Mouse (Mus musculus) Patski (cell line): ENCODE measurements around the gene Arhgap17. TPM values are rescaled to one million over a fixed set of nuclear protein-coding genes. Genes with fewer than 3 reads are reported as not detected.
A peak's percentile ranks its signal among the peaks of the same experiment; 100 is the strongest.

Source experiments
- ATAC-seq: fragments of 100-300 bp; one replicate; pipeline ENCODE4 v1.8.0; 2021
- CTCF ChIA-PET: fragments of 350-600 bp; sonication (Branson Sonifier 250); formaldehyde crosslinking; loops from one replicate; lab custom pipeline; 2022; ENCODE audit warnings: inconsistent platforms; lab: Charles Lee
- POLR2A ChIA-PET: fragments of 350-600 bp; sonication (Branson Sonifier 250); formaldehyde crosslinking; loops from one replicate; lab custom pipeline; 2022; ENCODE audit warnings: antibody characterized with exemption, inconsistent platforms; lab: Charles Lee
- DNase-seq: peaks from one replicate; pipeline ENCODE4 v3.0.0-alpha.2; 2011; ENCODE audit warnings: low read depth, low spot score
- H3K27me3 ChIP-seq: fragments of 371-371 bp; one replicate; pipeline ENCODE4 v1.5.1; 2021
- CTCF ChIP-seq: fragments of 100-300 bp; IDR thresholded peaks from one replicate; pipeline ENCODE4 v1.5.1; 2021
- in situ Hi-C: fragments of 300-500 bp; cut with MboI; formaldehyde crosslinking; loops from 3 replicates; pipeline ENCODE4 v1.11.1; 2018; ENCODE audit warnings: low pct_unique_long_range_greater_than_20kb, mixed read lengths
- polyA plus RNA-seq: library from polyadenylated mRNA; unstranded; gene quantifications from one replicate; pipeline ENCODE4 v1.2.3, GENCODE M21; 2021

The Arhgap17 gene
- polyA plus RNA-seq, 1 experiment from 2014 or later: 27.4 TPM

DNA sequence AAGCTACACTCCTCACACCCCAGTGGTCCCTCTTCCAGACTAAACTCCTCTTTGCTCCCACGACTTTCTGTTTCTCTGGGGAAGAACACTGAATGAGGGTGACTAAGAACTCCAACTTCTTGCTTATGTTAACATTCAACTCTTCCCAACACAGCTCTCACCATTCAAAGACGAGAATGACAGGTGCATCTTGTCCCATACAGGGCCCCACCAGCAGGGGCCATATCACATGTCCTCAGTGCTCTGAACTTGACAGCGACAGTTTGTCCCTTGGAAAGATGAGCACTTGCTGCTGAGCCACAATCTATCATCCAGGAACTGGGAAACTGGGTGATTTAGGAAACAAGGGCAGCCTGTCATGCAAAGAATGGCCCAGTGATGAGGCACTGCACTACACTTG lies 57.0 kb downstream of the Arhgap17 start:
- CTCF ChIA-PET: interaction anchor here (1.2 to 1.4 kb wide), 2 partner anchors 9 to 20 kb away, joined by 3 to 4 read pairs; no protein-coding TSS in a partner anchor
- H3K27me3 ChIP-seq: no peaks in the 10 kb centered on the region
- TF ChIP-seq CTCF: no peak
- DNase-seq: no peak
- in situ Hi-C loops: no loop called here
- POLR2A ChIA-PET: no interaction called here
- no peak for ATAC-seq

GRCm38 (mm10) chr7:123311836-123312235 lies 57.9 kb downstream of the Arhgap17 start:
- ChIA-PET POLR2A (no interaction called here), CTCF (interaction anchor here (1.4 kb wide), 1 partner anchor 19 kb away, joined by 3 read pairs; no protein-coding TSS in a partner anchor)
- no peak for DNase-seq
- TF ChIP-seq CTCF: no peak
- no peaks in the 10 kb centered on the region for H3K27me3 ChIP-seq
- ATAC-seq: no peak
- in situ Hi-C loops: no loop called here

DNA sequence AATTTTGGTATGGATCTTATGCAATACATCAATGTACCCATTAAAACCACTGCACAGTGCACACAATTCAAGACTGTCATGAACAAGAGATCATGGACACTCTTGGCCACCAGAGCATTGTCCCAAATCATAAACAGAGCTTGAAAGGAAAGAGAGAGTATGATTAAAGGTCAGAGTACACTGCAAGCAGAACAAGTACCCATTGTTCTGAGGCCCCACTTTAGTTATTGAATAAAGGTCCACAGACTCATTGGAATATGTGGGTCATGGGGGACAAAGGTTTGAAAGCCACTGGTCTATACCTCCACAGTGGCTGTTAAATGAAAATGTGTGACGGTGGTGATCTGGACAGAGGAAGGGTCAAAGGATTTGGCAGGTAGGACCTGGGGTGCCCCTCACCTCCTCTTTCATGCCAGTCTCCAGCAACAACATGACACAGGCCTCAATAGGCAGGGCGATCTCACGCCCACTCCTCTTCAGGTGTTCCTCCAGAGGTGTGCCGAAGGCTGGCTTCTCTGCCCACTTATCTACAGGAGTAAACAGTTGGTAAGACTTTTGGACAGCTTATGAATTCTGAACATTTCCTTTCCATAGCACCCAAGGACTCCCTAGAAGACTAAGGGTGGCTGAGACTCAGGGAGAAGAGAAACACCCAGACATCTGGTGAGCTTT lies 61.7 kb downstream of the Arhgap17 start:
- no peaks in the 10 kb centered on the region for H3K27me3 ChIP-seq
- ATAC-seq (no peak), DNase-seq (no peak)
- ChIA-PET POLR2A (no interaction called here), CTCF (no interaction called here)
- no peak for TF ChIP-seq CTCF
- in situ Hi-C loops: loop anchor here (10.0 kb wide), 1 partner anchor 313 kb away; no protein-coding TSS in a partner anchor

DNA sequence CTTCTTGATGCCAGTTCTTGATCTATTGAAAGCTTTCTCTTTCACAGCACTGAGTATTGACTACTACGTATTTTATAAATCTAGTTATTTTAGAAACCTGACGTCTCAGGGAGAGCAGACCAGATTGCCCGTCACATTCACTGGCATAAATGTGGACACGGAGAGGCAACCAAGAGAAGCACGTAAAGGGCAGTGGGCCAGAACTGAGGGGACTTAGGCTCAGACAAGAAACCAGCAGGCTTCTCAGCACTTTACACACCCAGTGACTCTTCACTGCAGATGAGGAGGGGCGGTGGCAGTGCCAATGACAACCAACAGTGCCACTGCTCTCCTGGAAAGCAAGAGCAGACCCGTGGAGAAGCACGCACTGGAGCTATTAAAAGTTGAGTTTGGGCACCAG lies 62.5 kb downstream of the Arhgap17 start:
- no peak for TF ChIP-seq CTCF
- ATAC-seq (no peak), DNase-seq (no peak)
- ChIA-PET POLR2A (no interaction called here), CTCF (no interaction called here)
- in situ Hi-C loops: loop anchor here (10.0 kb wide), 1 partner anchor 312 kb away; no protein-coding TSS in a partner anchor
- no peaks in the 10 kb centered on the region for H3K27me3 ChIP-seq

DNA sequence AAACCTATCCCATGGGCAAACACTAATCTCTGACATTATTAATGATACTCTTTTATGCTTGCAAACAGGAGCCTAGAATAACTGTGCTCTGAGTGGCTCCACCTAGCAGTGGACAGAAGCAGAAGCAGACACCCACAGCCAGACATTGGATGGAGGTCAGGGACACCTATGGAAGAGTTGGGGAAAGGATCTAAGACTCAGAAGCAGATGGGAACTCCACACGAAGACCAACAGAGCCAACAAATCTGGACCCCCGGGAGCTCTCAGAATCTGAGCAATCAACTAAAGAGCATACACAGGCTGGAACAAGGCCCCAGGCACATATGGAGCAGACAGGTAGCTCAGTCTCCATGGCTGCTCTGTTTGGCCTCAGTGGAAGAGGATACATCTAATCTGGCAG lies 64.3 kb downstream of the Arhgap17 start:
- CTCF ChIA-PET: interaction anchor here (1.2 kb wide), 1 partner anchor 159 kb away, joined by 3 read pairs; no protein-coding TSS in a partner anchor
- TF ChIP-seq CTCF: no peak
- no peaks in the 10 kb centered on the region for H3K27me3 ChIP-seq
- no peak for DNase-seq
- no peak for ATAC-seq
- POLR2A ChIA-PET: interaction anchor here (0.5 kb wide), 1 partner anchor 101 kb away, joined by 4 read pairs; no protein-coding TSS in a partner anchor
- in situ Hi-C loops: loop anchor here (10.0 kb wide), 1 partner anchor 311 kb away; no protein-coding TSS in a partner anchor

GRCm38 (mm10) chr7:123300258-123300657 lies 69.5 kb downstream of the Arhgap17 start:
- in situ Hi-C loops: loop anchor here (10.0 kb wide), 1 partner anchor 305 kb away; no protein-coding TSS in a partner anchor
- TF ChIP-seq CTCF: no peak

DNA sequence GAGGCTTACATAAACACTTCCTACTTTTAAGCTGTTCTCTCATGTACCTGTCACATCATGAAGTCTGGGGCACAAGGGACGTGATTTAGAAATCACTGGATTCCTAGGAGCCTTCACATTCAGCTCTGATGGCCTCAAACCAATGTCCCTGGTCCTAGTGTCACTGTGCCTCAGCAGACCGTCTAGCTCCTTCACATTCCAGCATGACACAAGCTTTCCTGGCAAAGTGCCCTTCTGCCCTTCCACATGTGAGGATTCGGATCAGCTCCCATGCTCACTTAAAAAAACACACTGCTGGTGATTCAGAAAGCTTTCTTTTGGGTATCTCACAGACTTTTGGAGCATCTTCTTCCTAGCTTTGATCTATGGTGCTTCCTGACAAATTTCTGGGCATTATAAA lies 71.5 kb downstream of the Arhgap17 start:
- no peak for TF ChIP-seq CTCF
- H3K27me3 ChIP-seq: no peaks in the 10 kb centered on the region
- in situ Hi-C loops: no loop called here
- ChIA-PET POLR2A (no interaction called here), CTCF (interaction anchor here (1.0 kb wide), 1 partner anchor 13 kb away, joined by 3 read pairs; no protein-coding TSS in a partner anchor)
- no peak for DNase-seq
- ATAC-seq: no peak

More at GRCm38 (mm10) chr7:123300258-123300657, 69.5 kb downstream of the Arhgap17 start:
- DNase-seq (no peak), ATAC-seq (no peak)
- POLR2A ChIA-PET: no interaction called here
- H3K27me3 ChIP-seq: no peaks in the 10 kb centered on the region
- CTCF ChIA-PET: interaction anchor here (1.0 kb wide), 1 partner anchor 37 kb away, joined by 3 read pairs; no protein-coding TSS in a partner anchor

DNA sequence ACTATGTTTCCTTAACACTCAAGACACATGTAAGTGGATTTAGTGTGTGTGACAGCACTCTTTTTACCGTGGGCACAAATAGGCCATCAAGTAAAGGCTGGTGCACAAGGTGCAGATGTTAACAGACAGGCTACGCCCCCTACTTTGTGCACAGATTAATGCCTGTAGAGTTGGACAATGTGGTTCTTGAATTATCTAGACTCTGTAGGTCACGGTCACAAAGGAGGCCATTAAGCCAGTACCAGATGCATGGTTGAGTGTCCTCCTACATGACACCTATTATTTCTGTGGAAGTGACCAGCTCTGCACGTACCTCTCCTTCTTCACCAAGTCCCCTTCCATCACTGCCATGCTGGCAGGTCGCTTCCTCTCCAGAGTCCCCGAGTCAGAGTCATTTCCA lies 73.6 kb downstream of the Arhgap17 start:
- ATAC-seq: no peak
- in situ Hi-C loops: no loop called here
- POLR2A ChIA-PET: no interaction called here
- no peak for DNase-seq
- CTCF ChIA-PET: interaction anchor here (1.1 kb wide), 1 partner anchor 10 kb away, joined by 4 read pairs; no protein-coding TSS in a partner anchor
- H3K27me3 ChIP-seq: no peaks in the 10 kb centered on the region
- TF ChIP-seq CTCF: no peak

DNA sequence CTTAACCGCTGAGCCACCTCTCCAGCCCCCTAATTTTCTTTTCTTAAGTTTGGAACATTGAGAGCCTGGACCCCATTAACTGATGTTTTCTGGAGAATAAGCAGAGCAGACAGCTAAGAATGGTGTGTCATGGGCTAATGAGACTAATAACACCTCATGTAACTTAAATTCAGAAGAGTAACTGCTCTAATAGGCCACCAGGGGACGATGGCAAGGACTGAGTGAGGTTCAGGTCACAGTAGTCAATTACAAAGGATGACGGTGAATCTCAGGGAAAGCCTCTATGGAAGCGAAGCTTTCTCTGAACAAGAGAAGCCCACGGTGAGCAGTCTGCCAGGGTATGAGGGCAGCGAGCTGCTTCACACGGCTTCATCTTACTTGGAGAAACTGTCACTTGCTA lies 74.3 kb downstream of the Arhgap17 start:
- ATAC-seq (no peak), DNase-seq (no peak)
- in situ Hi-C loops: no loop called here
- ChIA-PET POLR2A (interaction anchor here (0.9 kb wide), 1 partner anchor 11 kb away, joined by 3 read pairs; no protein-coding TSS in a partner anchor), CTCF (interaction anchor here (1.1 kb wide), 1 partner anchor 11 kb away, joined by 4 read pairs; no protein-coding TSS in a partner anchor)
- H3K27me3 ChIP-seq: no peaks in the 10 kb centered on the region
- no peak for TF ChIP-seq CTCF

GRCm38 (mm10) chr7:123293898-123294297 lies 75.8 kb downstream of the Arhgap17 start:
- ChIA-PET POLR2A (no interaction called here), CTCF (no interaction called here)
- no peaks in the 10 kb centered on the region for H3K27me3 ChIP-seq
- DNase-seq (peak; percentile 20), ATAC-seq (peak; percentile 91)
- TF ChIP-seq CTCF: no peak
- in situ Hi-C loops: no loop called here

- ChIA-PET CTCF (no interaction called here), POLR2A (no interaction called here)
- no peaks in the 10 kb centered on the region for H3K27me3 ChIP-seq
- ATAC-seq (no peak), DNase-seq (no peak)
- in situ Hi-C loops: no loop called here
- no peak for TF ChIP-seq CTCF
Measured at GRCm38 (mm10) chr7:123291942-123292341, 77.8 kb downstream of the Arhgap17 start.
